Mouse (Mus musculus): Measurements from ENCODE around the gene Cdk10.

DNA sequence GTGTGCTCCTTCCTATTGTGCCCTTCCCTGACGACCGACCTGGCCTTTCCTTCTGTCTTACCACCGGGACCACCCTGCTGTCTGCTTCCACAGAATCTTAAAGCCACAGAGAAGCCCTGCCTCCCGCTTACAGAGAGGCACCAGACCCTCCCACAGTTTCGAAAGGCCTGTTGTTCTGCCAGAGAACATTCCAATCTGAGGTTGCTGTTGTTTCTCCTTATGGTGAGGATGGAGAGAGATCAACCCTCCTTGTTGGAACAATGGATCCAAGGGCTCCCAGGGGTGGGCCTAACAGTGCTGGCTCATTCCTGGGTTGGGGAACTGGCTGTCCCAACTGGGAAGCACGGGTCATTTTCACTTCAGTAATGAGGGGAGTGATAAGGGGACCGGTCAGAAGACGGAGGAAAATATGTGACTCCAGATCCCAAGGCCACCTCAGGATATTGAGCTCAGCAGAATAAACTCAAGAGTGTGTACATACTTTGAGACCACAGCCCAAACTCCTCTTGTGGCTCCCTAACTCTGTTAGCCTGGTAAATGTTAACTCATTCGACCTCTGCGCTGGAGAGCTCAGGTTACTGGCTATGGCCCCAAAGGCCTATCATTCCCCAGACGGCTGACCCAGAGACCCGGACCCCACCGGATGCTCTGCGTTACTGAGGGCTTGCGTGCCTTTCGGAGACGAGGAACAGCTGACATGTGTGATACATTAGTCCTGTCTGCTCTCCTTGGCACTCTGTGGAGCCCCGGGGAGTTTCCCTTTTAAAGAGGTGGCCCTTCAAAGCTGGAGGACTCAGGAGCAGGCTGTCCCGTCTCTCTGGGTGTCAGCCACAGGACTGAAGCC lies 38.9 kb upstream of the Cdk10 start, which contains the start of gene Dpep1:
- TF ChIP-seq MAX (IDR thresholded peaks at IDR 0.05; ENCODE audit: low read depth) (no peak), MYOG (IDR thresholded peaks at IDR 0.05; ENCODE audit: control insufficient read depth in 1 of 3, insufficient read depth in 1 of 3, insufficient read length in 2 of 3, low read depth in 2 of 3) (no peak), TCF12 (IDR thresholded peaks at IDR 0.05; ENCODE audit: insufficient read depth, poor library complexity, severe bottlenecking) (no peak), USF1 (IDR thresholded peaks at IDR 0.05; ENCODE audit: low read depth) (no peak)
